Mouse (Mus musculus): Measurements from ENCODE around the gene Ces1e. TPM values are rescaled to one million over a fixed set of nuclear protein-coding genes. Genes with fewer than 3 reads are reported as not detected.

Ces1e gene
- polyA plus RNA-seq, 1 experiment: 0.27 TPM

- no peak for DNase-seq
- H3K27ac ChIP-seq (ENCODE audit: control insufficient read depth, insufficient read depth, low read length): no peak within 1 kb of the TSS
- no peaks in the 10 kb centered on the region for H3K4me1 ChIP-seq (replicated peaks; ENCODE audit: control insufficient read depth, insufficient read depth, low read length)
- H3K36me3 ChIP-seq (ENCODE audit: control insufficient read depth, insufficient read depth, low read length): no peaks in the 10 kb centered on the region
- no peaks in the 10 kb centered on the region for H3K27me3 ChIP-seq (ENCODE audit: control insufficient read depth, insufficient read depth, low read length)
- TF ChIP-seq CTCF (IDR thresholded peaks at IDR 0.05; ENCODE audit: borderline replicate concordance, control insufficient read depth, extremely low read depth, insufficient read depth, low read length, poor library complexity) (no peak), POLR2A (IDR thresholded peaks at IDR 0.05; ENCODE audit: control insufficient read depth, extremely low read depth, insufficient read depth, low read length, poor library complexity) (no peak)
- no peak within 1 kb of the TSS for H3K4me3 ChIP-seq (ENCODE audit: control insufficient read depth, insufficient read depth, low read length)
- WGBS: 77% methylated on average over 8 of the region's 8 CpGs
These were observed 31.5 kb downstream of the Ces1e start, which contains the start of gene Ces1d for GRCm38 (mm10) chr8:93197685-93198525. TSS of gene Ces1d (minus strand) at chr8:93197838.

- 92% methylated on average over 5 of the region's 5 CpGs for WGBS
- Histone ChIP-seq H3K36me3 (ENCODE audit: control insufficient read depth, insufficient read depth, low read length) (no peaks in the 10 kb centered on the region), H3K4me1 (replicated peaks; ENCODE audit: control insufficient read depth, insufficient read depth, low read length) (no peaks in the 10 kb centered on the region), H3K27ac (ENCODE audit: control insufficient read depth, insufficient read depth, low read length) (no peak overlapping the region), H3K4me3 (ENCODE audit: control insufficient read depth, insufficient read depth, low read length) (no peak overlapping the region), H3K27me3 (ENCODE audit: control insufficient read depth, insufficient read depth, low read length) (no peaks in the 10 kb centered on the region)
- no peak for TF ChIP-seq POLR2A (IDR thresholded peaks at IDR 0.05; ENCODE audit: control insufficient read depth, extremely low read depth, insufficient read depth, low read length, poor library complexity)
- no peak for TF ChIP-seq CTCF (IDR thresholded peaks at IDR 0.05; ENCODE audit: borderline replicate concordance, control insufficient read depth, extremely low read depth, insufficient read depth, low read length, poor library complexity)
- DNase-seq: no peak
These were observed 33.0 kb downstream of the Ces1e start for GRCm38 (mm10) chr8:93196436-93196835.

GRCm38 (mm10) chr8:93180581-93181129, 48.8 kb downstream of the Ces1e start:
- WGBS: 87% methylated on average over 4 of the region's 4 CpGs
- H3K27ac ChIP-seq (ENCODE audit: control insufficient read depth, insufficient read depth, low read length): no peak overlapping the region
- H3K36me3 ChIP-seq (ENCODE audit: control insufficient read depth, insufficient read depth, low read length): no peaks in the 10 kb centered on the region
- no peak for TF ChIP-seq POLR2A (IDR thresholded peaks at IDR 0.05; ENCODE audit: control insufficient read depth, extremely low read depth, insufficient read depth, low read length, poor library complexity)
- no peak for TF ChIP-seq CTCF (IDR thresholded peaks at IDR 0.05; ENCODE audit: borderline replicate concordance, control insufficient read depth, extremely low read depth, insufficient read depth, low read length, poor library complexity)
- no peaks in the 10 kb centered on the region for H3K27me3 ChIP-seq (ENCODE audit: control insufficient read depth, insufficient read depth, low read length)
- H3K4me1 ChIP-seq (replicated peaks; ENCODE audit: control insufficient read depth, insufficient read depth, low read length): no peaks in the 10 kb centered on the region
- DNase-seq: no peak
- no peak overlapping the region for H3K4me3 ChIP-seq (ENCODE audit: control insufficient read depth, insufficient read depth, low read length)

GRCm38 (mm10) chr8:93176593-93176992, 52.8 kb downstream of the Ces1e start:
- Histone ChIP-seq H3K4me3 (ENCODE audit: control insufficient read depth, insufficient read depth, low read length) (no peak overlapping the region), H3K27ac (ENCODE audit: control insufficient read depth, insufficient read depth, low read length) (no peak overlapping the region)
- WGBS: 54% methylated on average over 1 of the region's 1 CpGs

GRCm38 (mm10) chr8:93174554-93174953, 54.9 kb downstream of the Ces1e start:
- DNase-seq: no peak
- no peak for TF ChIP-seq CTCF (IDR thresholded peaks at IDR 0.05; ENCODE audit: borderline replicate concordance, control insufficient read depth, extremely low read depth, insufficient read depth, low read length, poor library complexity)
- no peaks in the 10 kb centered on the region for H3K4me1 ChIP-seq (replicated peaks; ENCODE audit: control insufficient read depth, insufficient read depth, low read length)
- 92% methylated on average over 2 of the region's 2 CpGs for whole genome bisulfite sequencing
- H3K36me3 ChIP-seq (ENCODE audit: control insufficient read depth, insufficient read depth, low read length): no peaks in the 10 kb centered on the region
- H3K4me3 ChIP-seq (ENCODE audit: control insufficient read depth, insufficient read depth, low read length): no peak overlapping the region
- no peak overlapping the region for H3K27ac ChIP-seq (ENCODE audit: control insufficient read depth, insufficient read depth, low read length)
- no peaks in the 10 kb centered on the region for H3K27me3 ChIP-seq (ENCODE audit: control insufficient read depth, insufficient read depth, low read length)

More at GRCm38 (mm10) chr8:93176593-93176992, 52.8 kb downstream of the Ces1e start:
- DNase-seq: no peak
- no peak for TF ChIP-seq CTCF (IDR thresholded peaks at IDR 0.05; ENCODE audit: borderline replicate concordance, control insufficient read depth, extremely low read depth, insufficient read depth, low read length, poor library complexity)
- no peaks in the 10 kb centered on the region for H3K4me1 ChIP-seq (replicated peaks; ENCODE audit: control insufficient read depth, insufficient read depth, low read length)
- no peaks in the 10 kb centered on the region for H3K27me3 ChIP-seq (ENCODE audit: control insufficient read depth, insufficient read depth, low read length)
- H3K36me3 ChIP-seq (ENCODE audit: control insufficient read depth, insufficient read depth, low read length): no peaks in the 10 kb centered on the region

GRCm38 (mm10) chr8:93171846-93172590, 57.4 kb downstream of the Ces1e start:
- WGBS: 63% methylated on average over 1 of the region's 1 CpGs
- no peak for DNase-seq
- H3K27me3 ChIP-seq (ENCODE audit: control insufficient read depth, insufficient read depth, low read length): no peaks in the 10 kb centered on the region
- H3K4me3 ChIP-seq (ENCODE audit: control insufficient read depth, insufficient read depth, low read length): no peak overlapping the region
- no peaks in the 10 kb centered on the region for H3K36me3 ChIP-seq (ENCODE audit: control insufficient read depth, insufficient read depth, low read length)
- H3K4me1 ChIP-seq (replicated peaks; ENCODE audit: control insufficient read depth, insufficient read depth, low read length): no peaks in the 10 kb centered on the region
- TF ChIP-seq POLR2A (IDR thresholded peaks at IDR 0.05; ENCODE audit: control insufficient read depth, extremely low read depth, insufficient read depth, low read length, poor library complexity): no peak
- TF ChIP-seq CTCF (IDR thresholded peaks at IDR 0.05; ENCODE audit: borderline replicate concordance, control insufficient read depth, extremely low read depth, insufficient read depth, low read length, poor library complexity): no peak
- H3K27ac ChIP-seq (ENCODE audit: control insufficient read depth, insufficient read depth, low read length): no peak overlapping the region
